Mouse (Mus musculus) hindlimb bud, embryonic 11.5 days (tissue): Measurements from ENCODE around the gene Tmtc2.

Source experiments
- DNase-seq: peaks from one replicate; pipeline ENCODE4 v3.0.0-alpha.2; 2012; ENCODE audit warnings: low read depth, low spot score; ENCODE audit errors: extremely low spot score

Gene Tmtc2

DNA sequence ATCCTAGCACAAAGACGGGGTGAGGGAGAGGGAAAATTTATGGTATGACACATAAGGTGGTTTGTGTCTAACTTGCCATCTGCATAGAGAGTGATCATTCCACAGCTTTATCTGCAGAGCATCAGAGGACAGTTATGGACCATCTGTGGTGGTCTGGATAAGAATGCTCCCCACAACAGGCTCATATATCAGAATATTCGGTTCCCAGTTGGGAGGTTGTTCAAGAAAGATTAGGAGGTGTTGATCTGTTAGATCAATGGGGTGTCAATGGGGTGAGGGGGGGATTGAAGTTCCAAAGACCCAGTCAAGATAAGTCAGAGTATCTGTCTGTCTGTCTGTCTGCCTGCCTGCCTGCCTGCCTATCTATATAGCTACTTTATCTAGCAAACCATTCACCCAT is 69.8 kb downstream of the Tmtc2 start:
- no peak for DNase-seq

DNA sequence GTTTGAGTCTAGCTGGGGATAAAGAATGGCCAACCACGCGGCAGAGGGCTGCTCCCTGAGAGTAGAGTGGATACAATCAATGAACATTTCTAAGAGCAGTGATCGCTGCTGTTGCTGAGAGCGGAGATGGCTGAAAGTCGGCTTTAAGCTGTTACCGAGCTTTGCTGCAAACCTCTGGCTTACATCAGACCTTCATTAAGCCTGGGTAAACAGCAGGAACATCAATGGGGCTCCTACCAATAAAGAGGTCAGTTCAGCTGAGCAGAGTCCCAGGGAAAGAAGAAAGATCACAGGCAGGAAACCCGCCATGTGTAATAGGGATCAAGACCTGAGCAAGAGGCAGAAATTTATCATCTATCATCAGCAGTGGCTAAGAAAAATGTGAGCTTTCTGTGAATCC is 72.5 kb downstream of the Tmtc2 start:
- no peak for DNase-seq

DNA sequence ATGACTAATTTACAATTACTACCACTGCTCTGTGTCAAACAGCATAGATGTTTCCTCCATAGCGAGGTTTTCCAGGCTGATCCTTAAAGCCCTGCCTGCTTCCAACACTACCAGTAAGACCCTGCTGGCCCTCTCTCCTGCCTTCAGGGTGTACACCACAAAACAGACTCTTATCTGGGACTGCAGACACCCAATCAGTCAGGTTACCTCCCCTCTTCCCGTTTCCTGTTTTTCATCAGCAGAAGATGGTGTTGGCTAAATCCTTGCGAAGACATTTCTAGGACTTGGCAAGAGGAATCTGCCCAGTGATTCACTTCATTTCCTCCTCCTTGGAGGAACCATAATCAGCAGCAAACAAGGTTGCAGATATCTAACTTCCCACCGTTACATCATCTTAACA is 73.8 kb downstream of the Tmtc2 start:
- DNase-seq, result no peak

- DNase-seq, result no peak
Observed at GRCm38 (mm10) chr10:105495248-105495647, 79.0 kb downstream of the Tmtc2 start.

- DNase-seq, result no peak
Observed at GRCm38 (mm10) chr10:105492485-105492884, 81.8 kb downstream of the Tmtc2 start.

- no peak for DNase-seq
Observed at GRCm38 (mm10) chr10:105490748-105491147, 83.5 kb downstream of the Tmtc2 start.

DNA sequence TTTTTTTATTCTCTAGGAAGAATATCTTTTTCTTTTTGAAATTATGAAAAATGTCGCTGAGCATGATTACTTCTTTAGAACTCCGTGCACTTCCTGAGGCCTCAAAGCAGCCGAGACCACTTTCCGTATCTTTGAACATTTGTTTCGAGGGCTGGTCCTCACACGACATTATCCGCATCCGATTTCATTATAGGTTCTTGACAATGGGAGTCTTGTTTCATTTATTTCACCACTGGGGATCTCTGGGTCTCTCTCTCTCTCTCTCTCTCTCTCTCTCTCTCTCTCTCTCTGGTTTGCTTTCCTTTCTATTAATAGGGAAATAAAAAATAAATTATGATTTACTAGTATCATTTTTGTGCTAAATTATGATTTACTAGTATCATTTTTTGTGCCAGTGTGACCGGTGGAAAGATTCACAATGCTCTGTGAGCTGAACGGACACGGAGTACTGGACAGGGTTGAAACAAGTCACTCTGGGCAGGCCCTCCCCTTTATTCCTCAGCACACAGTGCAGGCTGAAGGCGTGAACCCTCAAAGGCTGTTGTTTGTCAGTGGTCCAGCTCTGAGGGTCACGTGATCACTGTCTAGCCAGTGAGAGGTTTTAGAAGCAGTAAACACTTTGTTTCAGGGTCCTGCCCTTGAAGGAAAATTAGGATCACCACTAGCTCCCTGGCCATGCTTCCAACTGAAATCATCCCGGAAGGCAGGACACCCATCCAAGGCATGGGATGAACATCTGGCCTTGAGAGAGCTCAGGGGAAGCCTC is 84.1 kb downstream of the Tmtc2 start:
- DNase-seq, result no peak

DNA sequence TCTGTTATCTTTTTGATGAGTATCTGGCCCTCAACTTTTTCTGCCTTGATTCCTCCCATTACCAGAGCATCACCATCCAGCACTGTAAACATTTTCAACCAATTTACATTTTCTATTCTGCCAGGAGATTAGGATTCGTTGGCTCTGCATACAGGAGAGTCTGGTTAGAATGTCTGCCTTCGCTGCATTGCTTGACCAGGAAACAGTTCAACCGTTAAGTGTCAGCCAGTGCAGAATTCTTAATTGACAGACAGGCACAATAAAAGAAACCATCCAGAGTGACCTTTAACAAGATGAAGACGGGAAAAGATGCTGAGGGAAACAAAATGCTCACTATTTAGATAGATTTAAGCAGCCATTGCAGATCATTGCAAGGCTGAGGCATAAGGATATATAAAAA is 87.3 kb downstream of the Tmtc2 start:
- DNase-seq, result no peak

DNA sequence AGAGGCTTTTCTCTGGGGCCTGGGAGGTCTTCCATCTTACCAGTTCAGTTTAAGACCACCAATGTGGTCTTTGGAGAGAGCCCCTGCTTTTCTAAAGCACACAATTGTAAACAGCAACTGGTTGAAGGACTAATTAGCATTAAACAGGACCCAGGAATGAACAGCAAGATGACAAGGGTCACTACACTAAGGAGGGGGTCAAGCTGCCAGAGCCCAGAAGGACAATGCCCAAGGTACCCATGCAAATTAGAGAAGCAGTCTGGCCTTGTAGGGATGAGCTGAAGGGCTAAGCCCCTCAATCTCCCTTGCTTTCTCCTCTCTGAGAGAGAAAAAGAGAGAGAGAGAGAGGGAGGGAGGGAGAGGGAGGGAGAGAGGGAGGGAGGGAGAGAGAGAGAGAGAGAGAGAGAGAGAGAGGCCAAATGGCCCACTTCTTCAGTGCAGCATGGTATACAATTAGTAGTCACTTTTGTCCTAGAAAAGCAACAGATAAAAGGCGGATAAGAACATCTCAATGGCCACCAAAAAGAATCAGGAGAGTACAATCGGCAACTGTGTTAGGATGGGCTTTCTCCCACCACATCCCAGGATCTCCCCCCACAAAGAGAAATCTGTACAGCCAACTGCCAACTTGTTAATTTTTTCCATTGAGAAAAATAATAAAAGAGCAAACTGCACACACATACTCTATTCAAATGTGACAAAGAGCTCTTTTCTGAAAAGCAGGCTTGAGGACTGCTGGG is 89.7 kb downstream of the Tmtc2 start:
- DNase-seq, result no peak

GRCm38 (mm10) chr10:105479771-105480170 is 94.5 kb downstream of the Tmtc2 start:
- DNase-seq, result no peak

DNA sequence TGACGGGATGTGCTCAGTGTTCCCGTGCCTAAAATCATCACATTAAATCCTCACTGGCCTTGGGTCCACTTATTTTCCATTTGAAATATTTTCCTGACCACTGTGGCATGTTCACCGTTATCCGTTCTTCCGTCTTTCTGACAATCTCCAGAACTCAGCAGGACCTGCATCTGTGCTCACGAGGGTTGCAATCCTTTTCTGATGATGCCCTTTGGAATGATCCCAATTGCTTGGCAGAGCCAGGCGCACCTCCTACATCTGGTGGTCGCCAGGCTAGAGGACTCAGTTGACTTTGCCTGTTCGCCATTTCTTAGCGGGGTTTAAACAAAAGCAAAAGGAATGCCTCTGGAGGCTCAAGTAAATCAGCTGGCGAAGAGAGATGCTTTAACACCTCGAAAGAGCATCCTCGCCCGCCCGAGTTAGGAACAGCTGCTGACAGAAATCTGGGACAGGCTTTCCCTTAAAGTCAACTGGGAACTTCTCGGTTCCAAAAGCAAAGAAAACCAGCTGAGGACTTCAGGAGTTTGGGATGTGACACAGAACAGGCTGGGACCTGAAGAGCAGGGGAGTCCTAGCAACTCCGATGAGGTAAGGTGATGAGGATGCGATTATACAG is 96.5 kb downstream of the Tmtc2 start:
- no peak for DNase-seq

DNA sequence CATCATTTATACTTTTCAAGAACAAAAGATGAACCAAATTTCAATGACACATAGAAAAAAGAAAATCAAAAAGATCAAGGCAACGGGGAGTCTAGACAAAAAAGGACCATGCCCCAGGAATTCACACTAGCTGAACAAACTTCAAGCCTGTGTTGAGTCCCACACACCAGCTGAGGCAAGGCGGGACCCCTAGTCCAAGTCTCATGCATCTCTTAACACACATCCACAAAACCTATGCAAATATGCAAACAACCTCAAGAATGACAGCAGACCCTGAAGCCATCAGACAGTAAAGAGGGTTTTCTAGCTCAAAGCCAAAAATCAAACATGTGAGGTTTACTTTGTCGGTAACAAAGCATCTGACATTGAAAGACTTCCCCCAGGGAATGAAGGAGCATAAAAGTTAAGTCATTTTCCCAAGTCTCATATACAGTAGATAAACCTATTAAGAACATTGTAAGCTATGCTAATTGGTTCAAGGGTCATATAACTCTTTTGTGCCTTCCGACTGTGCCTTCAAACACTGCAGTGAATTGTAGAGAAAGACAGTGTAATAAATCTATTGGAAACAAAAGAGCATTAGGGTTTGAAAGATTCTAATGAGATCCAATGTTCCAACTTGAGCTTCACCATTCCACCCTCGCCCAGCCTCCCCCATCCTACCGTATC is 100.0 kb downstream of the Tmtc2 start:
- DNase-seq, result no peak

- no peak for DNase-seq
Observed at GRCm38 (mm10) chr10:105464378-105464777, 109.9 kb downstream of the Tmtc2 start.

GRCm38 (mm10) chr10:105453441-105453840 is 120.8 kb downstream of the Tmtc2 start:
- no peak for DNase-seq

- no peak for DNase-seq
Observed at GRCm38 (mm10) chr10:105447191-105447590, 127.1 kb downstream of the Tmtc2 start.

GRCm38 (mm10) chr10:105444309-105444708 is 129.9 kb downstream of the Tmtc2 start:
- no peak for DNase-seq

DNA sequence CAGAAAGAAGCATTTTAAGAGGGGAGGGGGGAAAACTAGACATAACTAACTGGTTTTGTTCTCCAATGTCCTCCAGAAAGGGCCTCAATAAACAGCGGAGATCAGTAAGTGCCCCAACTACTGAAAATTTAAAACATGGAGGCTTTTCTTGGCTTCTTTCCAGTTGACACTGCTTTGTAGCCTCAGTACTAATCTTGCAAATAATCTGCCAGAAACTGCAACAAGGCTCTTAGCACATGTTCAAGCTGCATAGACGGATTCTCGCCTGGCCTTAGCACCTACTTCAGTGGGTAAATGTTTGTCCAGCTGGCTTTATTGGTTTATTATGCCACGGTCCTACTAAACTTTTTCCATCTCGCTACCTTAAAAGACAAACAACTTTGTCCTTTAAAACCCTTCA is 139.4 kb downstream of the Tmtc2 start:
- DNase-seq, result no peak

- no peak for DNase-seq
Observed at GRCm38 (mm10) chr10:105430885-105431284, 143.4 kb downstream of the Tmtc2 start.

- no peak for DNase-seq
Observed at GRCm38 (mm10) chr10:105430232-105430631, 144.0 kb downstream of the Tmtc2 start.

GRCm38 (mm10) chr10:105428080-105428479 is 146.2 kb downstream of the Tmtc2 start:
- DNase-seq, result no peak

GRCm38 (mm10) chr10:105427625-105428024 is 146.6 kb downstream of the Tmtc2 start:
- DNase-seq, result no peak
